Mouse (Mus musculus): ENCODE results near the gene Olfr796.

The Olfr796 gene

DNA sequence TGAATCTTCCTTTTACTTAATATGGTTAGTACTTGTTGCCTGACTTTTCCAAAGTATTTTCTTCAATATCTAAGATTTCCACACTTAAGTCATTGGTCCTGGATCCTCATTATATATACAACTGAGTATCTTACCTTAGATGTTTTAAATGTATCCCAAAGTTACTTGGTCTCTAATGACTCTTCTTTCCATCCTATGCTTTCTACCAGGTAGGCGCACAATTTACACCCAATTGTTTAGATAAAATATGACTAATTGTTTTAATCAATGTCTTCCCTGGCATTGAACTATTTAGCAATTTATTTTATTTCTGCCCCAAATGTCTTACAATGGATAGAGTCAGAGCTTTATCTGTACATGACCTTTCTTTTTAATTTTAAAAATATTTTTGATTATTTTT lies at the start of gene Olfr796:
TSS of gene Olfr796 (minus strand) at position 101 of the 400 bp plus-strand sequence.
- no peak for DNase-seq (ENCODE audit: extremely low spot score, low read depth, low spot score)

DNA sequence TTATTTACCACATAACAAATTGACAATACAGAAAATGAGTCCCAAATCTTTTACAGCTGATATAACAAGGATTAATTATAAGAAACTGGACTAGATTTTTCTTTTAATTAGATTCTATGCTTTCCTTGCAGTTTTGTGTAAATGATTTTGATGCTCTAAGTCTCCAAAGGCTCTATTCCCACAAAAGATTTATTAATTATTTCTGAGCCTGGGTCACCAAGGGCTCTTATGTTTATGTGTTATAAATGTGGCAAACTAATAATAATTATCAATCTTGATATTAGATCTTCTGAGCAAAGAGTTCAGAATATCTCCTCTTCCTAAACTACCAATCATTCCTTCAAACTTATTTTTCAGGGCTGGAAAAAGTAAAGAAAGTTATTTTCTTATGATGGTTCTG lies 45.0 kb upstream of the Olfr796 start, which contains the start of gene Olfr800:
TSS of gene Olfr800 (plus strand) at position 301 of the 400 bp plus-strand sequence.
- DNase-seq (ENCODE audit: extremely low spot score, low read depth, low spot score): no peak

DNA sequence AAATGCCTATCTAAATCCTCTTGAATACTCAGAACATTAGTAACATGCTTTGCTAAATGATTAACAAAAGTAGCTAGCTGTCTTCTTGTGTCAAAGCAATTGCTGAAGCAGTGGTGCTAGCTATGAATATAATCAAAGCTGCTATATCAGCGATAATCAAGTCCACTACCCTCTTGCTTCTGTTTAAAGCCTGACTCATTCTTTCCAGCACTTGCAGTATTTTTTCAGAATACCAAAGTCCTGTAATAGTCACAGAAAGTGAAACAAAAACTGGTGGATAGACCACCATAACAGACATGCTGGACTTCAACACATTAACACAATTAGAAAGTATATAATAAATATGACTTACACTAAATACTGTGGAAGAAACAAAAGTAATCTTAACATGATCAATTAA lies 39.4 kb upstream of the Olfr796 start:
- no peak for DNase-seq (ENCODE audit: extremely low spot score, low read depth, low spot score)

DNA sequence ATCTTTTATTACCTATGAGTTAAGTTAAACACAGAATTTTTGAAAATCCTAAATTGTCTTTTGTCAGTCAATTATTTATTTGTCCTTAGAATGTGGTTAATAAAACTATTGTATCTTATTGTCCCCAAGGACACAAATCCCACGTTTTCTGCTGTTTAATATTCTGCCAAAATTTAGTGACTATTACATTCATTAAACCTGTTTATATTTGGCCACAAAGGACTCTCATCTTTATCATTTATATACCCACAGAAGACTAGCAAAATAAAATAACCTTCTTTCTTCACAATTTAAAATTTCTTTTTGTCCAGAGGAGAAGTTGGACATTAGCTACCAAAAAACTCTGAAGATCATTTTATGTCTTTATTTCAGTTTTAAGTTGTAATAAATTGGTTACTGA lies 24.8 kb upstream of the Olfr796 start, which contains the start of gene Olfr799:
TSS of gene Olfr799 (plus strand) at position 301 of the 400 bp plus-strand sequence.
- no peak for DNase-seq (ENCODE audit: extremely low spot score, low read depth, low spot score)

DNA sequence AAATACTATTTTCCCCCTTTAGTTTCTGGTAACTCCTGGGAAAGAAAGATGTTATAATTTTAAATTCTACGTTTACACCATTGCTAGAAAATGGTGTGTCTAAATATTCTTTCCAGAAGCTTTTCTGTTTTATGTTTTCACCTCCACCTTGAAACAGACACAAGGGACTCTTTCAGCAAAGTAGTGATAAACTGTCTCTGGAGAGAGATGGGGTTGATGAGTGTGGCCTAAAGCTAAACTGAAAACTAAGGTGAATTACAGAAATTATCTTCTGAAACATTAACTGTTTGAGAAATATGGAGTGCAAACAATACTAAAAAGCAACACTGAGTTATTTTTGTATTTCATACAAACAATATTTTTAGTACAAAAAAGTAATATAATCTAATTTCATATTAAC lies 15.5 kb upstream of the Olfr796 start, which contains the start of gene Olfr798:
TSS of gene Olfr798 (minus strand) at position 101 of the 400 bp plus-strand sequence.
- no peak for DNase-seq (ENCODE audit: extremely low spot score, low read depth, low spot score)

DNA sequence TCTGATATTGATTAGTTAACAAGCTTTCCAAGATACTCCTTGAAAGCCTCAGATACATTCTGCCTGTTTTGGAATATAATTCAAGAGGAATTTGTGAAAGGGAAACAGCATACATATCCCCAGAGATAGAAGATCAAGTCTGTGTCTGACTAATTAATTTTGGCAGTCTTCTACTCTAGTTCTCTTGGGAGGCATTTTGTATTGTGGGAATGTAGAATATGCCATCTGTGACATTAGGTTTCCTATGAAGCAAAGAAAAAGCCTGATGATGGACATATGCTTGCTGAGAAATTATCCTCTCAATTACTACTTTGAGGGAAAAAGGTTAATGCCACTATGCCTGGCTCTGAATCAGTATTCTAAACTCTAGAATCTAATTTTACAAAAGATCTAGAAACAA lies 10.9 kb upstream of the Olfr796 start:
- no peak for DNase-seq (ENCODE audit: extremely low spot score, low read depth, low spot score)

DNA sequence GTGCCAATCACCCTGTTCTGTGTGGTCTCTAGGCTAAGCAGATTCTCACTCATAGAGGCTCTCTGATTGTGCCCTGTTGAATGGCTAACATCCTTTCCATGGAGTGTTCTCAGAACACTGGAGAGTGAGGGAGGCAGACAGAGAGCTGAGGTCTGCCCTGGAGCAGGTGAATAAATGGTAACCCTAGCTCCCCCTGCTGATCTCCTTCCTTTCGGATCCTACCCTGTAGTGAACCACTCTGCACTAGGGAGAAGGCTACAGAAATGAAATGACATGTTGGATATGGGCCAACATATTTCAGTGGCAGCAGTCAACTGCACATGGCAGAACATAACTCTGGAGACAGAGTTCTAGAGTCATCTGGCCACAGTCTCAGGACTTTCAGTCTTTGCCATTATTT lies 9.4 kb upstream of the Olfr796 start:
- no peak for DNase-seq (ENCODE audit: extremely low spot score, low read depth, low spot score)

DNA sequence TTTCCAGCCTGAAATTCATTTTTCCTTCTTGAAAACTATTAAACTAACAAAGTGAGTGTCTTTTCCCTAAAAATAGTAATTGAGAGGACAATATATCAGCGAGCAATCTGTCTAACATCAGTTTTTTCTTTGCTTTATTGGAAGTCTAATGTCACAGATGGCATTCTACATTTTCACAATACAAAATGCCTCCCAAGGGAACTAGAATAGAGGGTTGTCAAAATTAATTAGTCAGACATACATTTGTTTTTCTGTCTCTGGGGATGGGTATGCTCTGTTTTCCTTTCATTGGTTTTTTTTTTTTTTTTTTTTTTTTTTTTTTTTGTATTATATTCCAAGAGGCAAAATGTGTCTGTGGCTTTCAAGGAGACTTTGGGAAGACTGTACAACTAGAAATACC lies 35.3 kb downstream of the Olfr796 start:
- no peak for DNase-seq (ENCODE audit: extremely low spot score, low read depth, low spot score)

DNA sequence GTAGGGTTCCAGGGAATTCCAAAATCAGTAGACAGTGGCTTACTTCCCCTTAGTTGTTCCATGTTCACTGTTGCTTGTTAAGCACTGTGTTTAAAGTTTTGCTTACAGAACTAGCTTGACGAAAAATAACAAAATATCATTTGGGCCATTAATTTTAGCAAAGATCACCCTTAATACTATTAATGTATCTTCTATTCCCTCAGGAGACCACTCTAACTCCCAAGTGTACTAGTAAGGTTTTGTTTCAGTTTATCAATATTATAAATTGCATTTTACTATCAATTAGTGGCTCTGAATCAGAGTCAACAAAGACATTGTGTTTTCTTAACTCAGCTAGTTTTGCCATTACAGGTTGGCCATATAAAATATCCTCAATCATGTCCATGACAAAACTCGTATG lies 45.0 kb downstream of the Olfr796 start, which contains the start of gene Olfr794:
TSS of gene Olfr794 (plus strand) at position 301 of the 400 bp plus-strand sequence.
- no peak for DNase-seq (ENCODE audit: extremely low spot score, low read depth, low spot score)

Measured in hindlimb bud, embryonic 11.5 days (tissue).